Mouse (Mus musculus) megakaryocyte, embryonic 14.5 days (primary cell): ENCODE results near the gene Zfhx3. TPM values are rescaled to one million over a fixed set of nuclear protein-coding genes. Genes with fewer than 3 reads are reported as not detected.

Source experiments
- H3K27me3 ChIP-seq: replicated peaks from 2 replicates; pipeline ENCODE3; 2012; ENCODE audit warnings: inconsistent platforms
- H3K36me3 ChIP-seq: replicated peaks from 2 replicates; pipeline ENCODE3; 2012; ENCODE audit warnings: low read length, inconsistent platforms, mixed read lengths
- H3K4me1 ChIP-seq: 2 replicates; pipeline ENCODE4 v1.6.1; 2012; ENCODE audit warnings: inconsistent platforms
- H3K4me3 ChIP-seq: replicated peaks from 2 replicates; pipeline ENCODE3; 2012; ENCODE audit warnings: moderate library complexity, mild to moderate bottlenecking, inconsistent platforms
- H3K9me3 ChIP-seq: 2 replicates; pipeline ENCODE4 v1.6.1; 2012; ENCODE audit warnings: inconsistent platforms
- FLI1 ChIP-seq: IDR thresholded peaks from 2 replicates; pipeline ENCODE4 v1.6.1; 2012; ENCODE audit warnings: low read length, inconsistent platforms, mixed read lengths
- GATA1 ChIP-seq: IDR thresholded peaks from 3 replicates; pipeline ENCODE4 v1.6.1; 2012; ENCODE audit warnings: mixed read lengths, low read length, inconsistent platforms, borderline replicate concordance
- polyA plus RNA-seq: library from polyadenylated mRNA; stranded (reverse); fragments of >175 nt; gene quantifications from 2 replicates; pipeline ENCODE4 v1.2.3, GENCODE M21; 2012; ENCODE audit warnings: low replicate concordance; ENCODE audit not compliant: insufficient read depth

The Zfhx3 gene
- polyA plus RNA-seq, 1 experiment, result 1.1 TPM

DNA sequence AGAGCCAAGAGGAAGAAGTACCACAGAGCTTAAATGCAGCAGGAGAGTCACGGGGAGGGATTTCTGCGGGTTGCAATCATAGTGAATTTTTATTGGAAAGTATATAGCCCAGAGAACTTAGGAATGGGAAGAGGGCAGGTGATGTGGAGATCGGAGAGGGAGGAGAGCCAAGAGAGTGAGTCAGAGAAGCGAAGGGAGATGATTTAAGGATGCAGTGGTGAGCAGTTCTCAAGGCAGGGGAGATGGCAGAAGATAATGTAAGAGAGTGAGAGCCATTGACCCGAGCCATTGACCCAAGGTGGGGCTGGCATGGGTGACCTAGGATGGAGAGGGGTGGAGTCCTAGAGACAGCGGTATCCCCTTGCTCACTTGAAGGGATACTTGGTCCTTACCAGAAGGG lies 838.3 kb downstream of the Zfhx3 start:
- H3K4me1 ChIP-seq, result peaks cover 19% of the 10 kb centered on the region
- no peak overlapping the region for H3K4me3 ChIP-seq
- H3K36me3 ChIP-seq, result no peaks in the 10 kb centered on the region
- no peaks in the 10 kb centered on the region for H3K9me3 ChIP-seq
- H3K27me3 ChIP-seq, result peaks cover 33% of the 10 kb centered on the region
- TF ChIP-seq FLI1, result no peak
- no peak for TF ChIP-seq GATA1

DNA sequence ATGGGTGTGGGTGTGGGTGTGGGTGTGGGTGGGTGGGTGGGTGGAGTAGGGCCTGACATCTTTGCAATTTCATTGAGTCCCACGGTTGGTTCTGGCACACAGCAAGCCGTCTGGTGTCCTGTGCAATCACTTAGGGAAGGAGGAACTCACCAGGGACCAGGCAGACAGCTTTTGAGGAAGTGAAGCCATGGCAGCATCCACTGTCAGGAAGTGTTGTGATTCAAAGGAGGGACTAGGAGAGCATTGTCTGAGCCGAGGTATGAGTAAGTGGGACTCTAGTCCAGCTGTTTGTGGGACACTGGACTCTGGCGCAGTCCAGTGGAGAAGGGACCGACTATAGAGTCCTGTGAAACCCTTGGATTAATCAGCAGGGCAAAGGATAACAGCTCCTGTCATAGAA lies 838.7 kb downstream of the Zfhx3 start:
- peaks cover 34% of the 10 kb centered on the region for H3K27me3 ChIP-seq
- H3K36me3 ChIP-seq, result no peaks in the 10 kb centered on the region
- H3K9me3 ChIP-seq, result no peaks in the 10 kb centered on the region
- peaks cover 19% of the 10 kb centered on the region for H3K4me1 ChIP-seq
- H3K4me3 ChIP-seq, result no peak overlapping the region
- TF ChIP-seq GATA1 (no peak), FLI1 (no peak)

DNA sequence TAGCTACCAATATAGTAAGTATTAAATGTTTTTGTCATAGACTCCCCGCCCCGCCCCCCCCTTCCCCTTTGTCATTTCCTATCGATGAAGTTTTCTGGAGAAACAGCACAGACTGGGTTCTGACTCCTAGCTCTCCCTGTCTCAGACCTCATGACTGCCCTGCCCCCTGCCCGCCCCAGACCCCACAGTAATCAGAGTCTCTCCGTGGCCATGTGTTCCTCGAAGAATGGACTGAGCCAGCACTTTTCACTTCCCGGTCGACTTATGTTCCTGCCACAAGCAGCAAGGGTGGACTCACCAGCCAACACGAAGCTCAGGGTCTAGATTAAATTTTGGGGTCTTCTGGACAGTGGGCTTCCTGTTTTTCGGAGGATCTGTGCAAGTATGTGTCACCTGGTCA lies 840.7 kb downstream of the Zfhx3 start:
- no peaks in the 10 kb centered on the region for H3K36me3 ChIP-seq
- no peak overlapping the region for H3K4me3 ChIP-seq
- H3K4me1 ChIP-seq, result peaks cover 19% of the 10 kb centered on the region
- TF ChIP-seq GATA1, result no peak
- no peak for TF ChIP-seq FLI1
- H3K9me3 ChIP-seq, result no peaks in the 10 kb centered on the region
- peaks cover 33% of the 10 kb centered on the region for H3K27me3 ChIP-seq

GRCm38 (mm10) chr8:108788156-108788761 lies 845.8 kb downstream of the Zfhx3 start:
- Histone ChIP-seq H3K9me3 (peaks cover 23% of the 10 kb centered on the region), H3K4me3 (no peak overlapping the region), H3K27me3 (peaks cover 18% of the 10 kb centered on the region), H3K36me3 (peaks cover 13% of the 10 kb centered on the region), H3K4me1 (no peaks in the 10 kb centered on the region)
- TF ChIP-seq GATA1, result no peak
- TF ChIP-seq FLI1, result no peak

DNA sequence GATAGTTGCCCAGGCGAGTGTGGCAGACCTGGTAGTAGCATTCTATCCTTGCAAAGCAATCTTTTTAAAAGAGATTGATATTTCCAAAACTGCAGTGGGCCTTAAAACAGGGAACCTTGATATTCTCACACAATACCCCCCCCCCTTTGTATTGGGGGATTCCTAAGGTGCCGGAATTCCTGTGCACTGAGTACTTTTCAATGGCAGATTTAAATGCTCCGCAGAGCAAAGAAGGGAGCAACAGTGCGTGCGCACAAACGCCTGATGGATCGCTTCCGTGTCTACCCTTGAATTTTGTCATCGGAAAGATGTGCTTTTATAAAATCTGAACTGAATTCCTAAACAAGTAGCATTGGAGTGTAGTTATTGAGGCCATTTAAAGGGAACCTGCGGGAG lies 846.3 kb downstream of the Zfhx3 start:
- TF ChIP-seq GATA1 (no peak), FLI1 (no peak)
- H3K36me3 ChIP-seq, result peaks cover 16% of the 10 kb centered on the region
- H3K4me1 ChIP-seq, result no peaks in the 10 kb centered on the region
- peaks cover 18% of the 10 kb centered on the region for H3K27me3 ChIP-seq
- H3K9me3 ChIP-seq, result peaks cover 28% of the 10 kb centered on the region
- no peak overlapping the region for H3K4me3 ChIP-seq

DNA sequence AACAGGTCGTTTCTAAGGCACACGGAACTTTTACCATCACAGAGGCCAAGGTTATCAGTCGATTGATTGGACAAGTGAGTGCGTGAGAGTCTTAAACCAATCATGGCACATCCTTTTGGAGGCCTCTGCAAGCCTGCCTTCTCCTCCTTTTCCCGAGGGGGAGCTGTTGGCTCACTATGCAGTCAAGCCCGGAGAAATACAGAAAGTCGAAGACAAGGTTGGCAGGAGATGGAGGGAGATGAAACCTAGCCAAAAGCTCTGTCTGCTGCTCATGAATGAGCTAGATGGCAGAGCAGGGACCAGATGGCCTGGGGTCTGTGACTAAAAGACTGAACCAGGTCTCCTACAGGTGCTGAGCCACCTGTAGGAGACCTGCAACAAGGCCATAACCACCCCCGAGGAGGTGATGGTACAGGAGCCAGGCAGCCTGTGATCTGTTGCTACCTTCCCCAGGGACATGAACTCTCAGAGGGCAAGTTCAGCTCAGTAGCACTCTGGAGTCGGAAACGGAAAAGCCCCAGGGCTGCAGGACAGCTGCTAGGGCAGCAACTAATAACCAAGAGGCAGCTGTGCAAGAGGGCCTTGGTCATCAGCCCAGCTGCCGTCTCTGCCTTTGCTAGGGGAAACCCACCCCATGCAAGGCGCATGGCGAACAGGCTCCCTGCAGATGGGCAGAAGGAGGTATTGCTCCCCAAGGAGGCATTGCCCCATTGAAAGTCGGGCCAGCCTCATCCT lies 848.3 kb downstream of the Zfhx3 start:
- H3K4me1 ChIP-seq, result no peaks in the 10 kb centered on the region
- H3K9me3 ChIP-seq, result peaks cover 43% of the 10 kb centered on the region
- TF ChIP-seq GATA1 (no peak), FLI1 (no peak)
- peaks cover 26% of the 10 kb centered on the region for H3K36me3 ChIP-seq
- H3K27me3 ChIP-seq, result peaks cover 14% of the 10 kb centered on the region
- H3K4me3 ChIP-seq, result no peak overlapping the region

DNA sequence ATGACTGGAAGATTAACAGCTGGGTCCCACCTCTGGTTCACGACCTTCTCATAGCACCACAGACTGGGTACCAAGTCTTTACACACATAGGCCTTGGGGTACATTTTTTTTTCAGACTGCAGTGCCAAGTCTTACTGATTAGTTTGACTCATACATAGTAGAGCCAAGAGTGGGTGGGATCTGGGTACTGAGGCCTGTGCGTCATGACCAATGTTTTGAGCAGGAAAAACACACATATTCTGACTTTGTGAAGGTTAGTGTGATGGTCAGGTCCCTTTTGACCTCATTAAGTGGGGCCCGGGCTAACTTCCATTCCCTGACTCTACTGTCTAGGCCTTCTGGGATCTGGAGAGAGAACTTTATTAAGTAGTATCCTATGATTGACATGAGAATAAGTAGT lies 853.6 kb downstream of the Zfhx3 start:
- Histone ChIP-seq H3K4me3 (no peak overlapping the region), H3K36me3 (peaks cover 33% of the 10 kb centered on the region), H3K9me3 (peaks cover 42% of the 10 kb centered on the region), H3K27me3 (peaks cover 8% of the 10 kb centered on the region), H3K4me1 (no peaks in the 10 kb centered on the region)
- TF ChIP-seq FLI1 (no peak), GATA1 (no peak)

DNA sequence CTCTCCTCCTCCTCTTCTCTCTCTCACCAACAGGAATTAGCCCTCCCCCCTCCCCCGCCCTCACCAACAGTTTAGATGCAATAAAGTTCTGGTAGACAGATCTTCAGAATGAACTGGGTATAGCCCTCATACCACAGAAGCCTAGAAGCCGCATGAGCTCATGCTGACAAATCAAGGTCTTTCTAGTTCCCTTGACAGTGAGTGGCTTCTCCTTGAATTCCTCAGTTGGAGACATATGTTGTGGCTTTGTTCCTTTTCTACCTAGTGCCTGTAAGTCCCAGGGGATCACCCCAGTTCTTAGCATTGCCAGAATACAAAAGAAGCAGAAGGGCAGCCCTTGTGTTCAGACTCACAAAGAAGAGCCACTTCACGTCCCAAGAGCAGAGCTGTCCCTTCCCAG lies 854.4 kb downstream of the Zfhx3 start:
- no peaks in the 10 kb centered on the region for H3K4me1 ChIP-seq
- H3K4me3 ChIP-seq, result no peak overlapping the region
- no peak for TF ChIP-seq FLI1
- TF ChIP-seq GATA1, result no peak
- peaks cover 6% of the 10 kb centered on the region for H3K27me3 ChIP-seq
- peaks cover 33% of the 10 kb centered on the region for H3K36me3 ChIP-seq
- peaks cover 37% of the 10 kb centered on the region for H3K9me3 ChIP-seq

GRCm38 (mm10) chr8:108798012-108798411 lies 855.6 kb downstream of the Zfhx3 start:
- no peak for TF ChIP-seq GATA1
- no peak for TF ChIP-seq FLI1
- Histone ChIP-seq H3K9me3 (peaks cover 25% of the 10 kb centered on the region), H3K36me3 (peaks cover 23% of the 10 kb centered on the region)

DNA sequence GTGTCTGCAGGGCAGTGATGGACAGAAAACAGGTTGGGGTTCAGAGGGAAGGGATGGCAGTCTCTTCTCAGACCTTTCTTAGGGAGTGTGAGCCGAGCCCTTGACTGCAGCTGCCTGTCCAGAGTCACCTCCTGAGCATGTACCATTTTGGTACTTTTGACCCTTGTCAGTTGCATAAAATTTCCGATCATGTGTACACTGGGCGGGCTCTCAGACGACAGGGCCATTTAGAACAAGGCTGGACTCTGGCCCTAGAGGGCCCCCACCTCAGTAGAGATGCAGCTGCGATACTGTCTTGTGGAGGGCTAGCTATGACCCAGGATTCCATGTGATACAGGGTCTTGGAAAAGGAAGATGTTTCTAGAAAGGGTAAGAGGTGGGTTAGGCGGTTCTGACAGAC lies 856.8 kb downstream of the Zfhx3 start:
- no peak for TF ChIP-seq GATA1
- TF ChIP-seq FLI1, result no peak
- peaks cover 12% of the 10 kb centered on the region for H3K36me3 ChIP-seq
- H3K4me1 ChIP-seq, result no peaks in the 10 kb centered on the region; the same call in 1 of the 2 replicates
- no peak overlapping the region for H3K4me3 ChIP-seq
- H3K9me3 ChIP-seq, result peaks cover 13% of the 10 kb centered on the region
- H3K27me3 ChIP-seq, result peaks cover 6% of the 10 kb centered on the region

More at GRCm38 (mm10) chr8:108798012-108798411, 855.6 kb downstream of the Zfhx3 start:
- Histone ChIP-seq H3K27me3 (peaks cover 6% of the 10 kb centered on the region), H3K4me1 (no peaks in the 10 kb centered on the region; the same call in 1 of the 2 replicates), H3K4me3 (no peak overlapping the region)
